Mouse (Mus musculus): ENCODE measurements around the gene Aip. TPM values are rescaled to one million over a fixed set of nuclear protein-coding genes. Genes with fewer than 3 reads are reported as not detected.
A peak's percentile ranks its signal among the peaks of the same experiment; 100 is the strongest.
"Not testable (repeated sequence)": the region's sequence is repeated elsewhere in the genome, so short reads cannot be mapped to it uniquely, and the experiment has no call there.

Gene Aip
- polyA plus RNA-seq, 1 experiment, result 25.1 TPM

DNA sequence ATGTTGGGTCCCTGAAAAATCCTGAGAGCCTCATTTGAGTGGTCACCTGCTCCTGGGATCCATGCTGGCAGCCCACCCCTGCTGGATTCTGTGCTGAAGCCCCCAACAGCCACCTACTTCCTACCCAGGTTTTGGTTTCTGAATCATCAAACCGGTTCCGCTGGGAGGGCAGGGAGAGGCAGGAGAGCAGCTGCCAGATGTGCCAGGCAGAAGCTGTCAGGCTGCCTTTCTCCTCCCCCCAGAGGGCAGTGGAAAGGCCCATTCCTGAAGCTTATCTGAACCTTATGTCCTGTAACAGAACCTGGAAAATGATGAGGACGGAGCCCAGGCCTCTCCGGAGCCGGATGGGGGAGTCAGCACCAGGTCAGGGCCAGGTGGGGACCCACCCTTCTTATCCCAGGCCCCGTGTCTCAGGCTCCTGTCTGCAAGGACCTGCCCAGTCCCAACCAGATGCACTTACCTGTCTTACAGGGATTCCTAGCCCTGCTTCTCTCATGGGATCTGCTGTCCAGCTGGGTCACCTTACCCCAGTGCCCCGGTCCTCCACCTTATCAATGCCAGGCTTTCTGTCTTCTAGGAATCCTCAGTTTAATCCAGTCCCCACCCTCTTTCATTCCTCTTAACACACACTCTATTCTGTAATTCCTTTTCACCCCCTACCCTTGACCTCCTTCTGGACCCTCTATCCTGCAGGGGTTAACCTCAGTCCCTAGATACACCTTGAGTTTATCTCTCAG is 1.3 kb upstream of the Aip start:
- no peaks in the 10 kb centered on the region for H3K27me3 ChIP-seq (ENCODE audit: control insufficient read depth)
- TF ChIP-seq GATA1 (IDR thresholded peaks at IDR 0.05; ENCODE audit: low read length) (no peak), TAL1 (IDR thresholded peaks at IDR 0.05; ENCODE audit: low read length) (no peak)
- H3K4me1 ChIP-seq (ENCODE audit: control insufficient read depth), result peaks cover 89% of the 10 kb centered on the region
- peak overlapping the region; percentile 86 for H3K4me3 ChIP-seq (replicated peaks)
- peaks cover 53% of the 10 kb centered on the region for H3K36me3 ChIP-seq (ENCODE audit: control insufficient read depth)
- H3K9me3 ChIP-seq (ENCODE audit: control insufficient read depth, low read length), result peaks cover 2% of the 10 kb centered on the region

DNA sequence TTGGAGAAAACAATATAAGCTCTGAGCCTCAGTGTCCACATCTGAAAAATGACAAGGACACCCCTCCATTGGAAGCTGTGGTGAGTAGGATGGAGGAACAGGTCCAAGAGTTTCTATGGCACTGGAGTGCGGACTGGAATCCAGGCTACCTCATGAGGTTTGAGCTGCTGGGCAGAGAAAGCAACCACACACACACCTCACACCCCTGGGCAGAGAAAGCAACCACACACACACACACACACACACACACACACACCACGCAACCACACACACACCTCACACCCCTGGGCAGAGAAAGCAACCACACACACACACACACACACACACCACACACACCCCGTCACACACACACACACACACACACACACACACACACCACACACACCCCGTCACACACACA is 390 bp downstream of the Aip start:
- Histone ChIP-seq H3K36me3 (ENCODE audit: control insufficient read depth) (peaks cover 39% of the 10 kb centered on the region), H3K4me1 (ENCODE audit: control insufficient read depth) (peaks cover 89% of the 10 kb centered on the region), H3K4me3 (replicated peaks) (peak overlapping the region; percentile 86)
- not testable (repeated sequence) for H3K9me3 ChIP-seq (ENCODE audit: control insufficient read depth, low read length); H3K27me3 ChIP-seq (ENCODE audit: control insufficient read depth)

DNA sequence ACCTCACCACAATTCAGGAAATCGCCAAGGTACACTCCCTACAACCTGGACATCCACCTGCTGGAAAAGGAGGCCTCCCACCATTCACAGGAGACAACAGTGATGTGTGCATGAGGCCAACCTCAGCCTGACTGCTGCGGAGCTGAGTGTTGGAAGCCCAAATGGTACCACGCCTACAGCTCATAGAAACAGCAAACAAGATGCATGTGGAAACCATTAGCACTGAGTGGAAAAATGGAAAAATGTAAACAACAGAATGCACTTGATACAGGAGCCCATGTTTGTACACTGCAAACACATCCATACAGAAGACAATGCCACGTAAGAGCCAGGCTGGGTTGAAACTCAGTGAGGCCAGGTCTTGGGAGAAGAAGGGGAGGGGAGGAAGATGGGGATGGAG is 1.2 kb downstream of the Aip start:
- Histone ChIP-seq H3K36me3 (ENCODE audit: control insufficient read depth) (peaks cover 34% of the 10 kb centered on the region), H3K27me3 (ENCODE audit: control insufficient read depth) (no peaks in the 10 kb centered on the region), H3K4me3 (replicated peaks) (no peak overlapping the region), H3K9me3 (ENCODE audit: control insufficient read depth, low read length) (peaks cover 6% of the 10 kb centered on the region), H3K4me1 (ENCODE audit: control insufficient read depth) (peaks cover 89% of the 10 kb centered on the region)
- TF ChIP-seq TAL1 (IDR thresholded peaks at IDR 0.05; ENCODE audit: low read length), result no peak
- no peak for TF ChIP-seq GATA1 (IDR thresholded peaks at IDR 0.05; ENCODE audit: low read length)

DNA sequence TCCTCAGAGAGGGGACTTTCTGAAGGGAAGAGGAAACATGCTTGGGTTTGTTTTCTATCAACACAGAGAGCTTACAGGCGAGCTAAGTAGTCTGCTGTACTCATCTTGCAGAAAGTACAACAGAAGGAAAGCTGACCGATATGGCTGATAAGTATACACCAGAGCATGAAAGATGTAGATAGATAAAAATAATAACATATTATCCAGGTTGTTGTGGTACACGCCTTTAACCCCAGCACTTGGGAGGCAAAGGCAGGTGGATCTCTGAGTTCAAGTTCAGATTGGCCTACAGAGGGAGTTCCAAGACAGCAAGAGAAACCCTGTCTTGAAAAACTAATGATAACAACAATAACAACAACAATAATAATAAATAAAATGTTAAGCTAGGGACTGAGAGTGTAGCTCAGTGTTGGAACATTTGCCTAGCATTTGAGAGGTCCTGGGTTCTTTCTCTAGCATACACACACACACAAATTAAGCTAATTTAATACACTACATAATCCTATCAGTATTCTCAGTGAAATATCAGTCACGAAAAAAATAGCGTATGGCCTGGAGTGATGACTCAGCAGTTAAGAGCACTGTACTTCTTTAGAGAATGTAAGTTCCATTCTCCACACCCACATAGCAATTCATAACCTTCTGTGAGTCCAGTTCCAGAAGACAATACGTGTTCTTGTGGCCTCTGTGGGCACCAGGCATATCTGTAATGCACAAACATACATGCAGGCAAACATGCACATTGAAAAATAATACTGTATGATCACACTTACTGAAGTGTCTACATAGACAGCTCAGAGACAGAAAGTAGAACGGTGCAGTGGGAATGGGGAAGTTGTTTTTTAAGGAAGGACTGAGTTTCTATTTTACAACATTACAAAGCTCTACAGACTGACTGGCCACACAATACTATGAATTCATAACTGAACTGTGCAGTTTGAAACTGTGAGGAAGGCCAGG is 3.0 kb downstream of the Aip start:
- Histone ChIP-seq H3K27me3 (ENCODE audit: control insufficient read depth) (no peaks in the 10 kb centered on the region), H3K4me1 (ENCODE audit: control insufficient read depth) (peaks cover 81% of the 10 kb centered on the region), H3K4me3 (replicated peaks) (no peak overlapping the region), H3K9me3 (ENCODE audit: control insufficient read depth, low read length) (peaks cover 4% of the 10 kb centered on the region), H3K36me3 (ENCODE audit: control insufficient read depth) (peaks cover 29% of the 10 kb centered on the region)
- TF ChIP-seq GATA1 (IDR thresholded peaks at IDR 0.05; ENCODE audit: low read length), result no peak
- TF ChIP-seq TAL1 (IDR thresholded peaks at IDR 0.05; ENCODE audit: low read length), result no peak

DNA sequence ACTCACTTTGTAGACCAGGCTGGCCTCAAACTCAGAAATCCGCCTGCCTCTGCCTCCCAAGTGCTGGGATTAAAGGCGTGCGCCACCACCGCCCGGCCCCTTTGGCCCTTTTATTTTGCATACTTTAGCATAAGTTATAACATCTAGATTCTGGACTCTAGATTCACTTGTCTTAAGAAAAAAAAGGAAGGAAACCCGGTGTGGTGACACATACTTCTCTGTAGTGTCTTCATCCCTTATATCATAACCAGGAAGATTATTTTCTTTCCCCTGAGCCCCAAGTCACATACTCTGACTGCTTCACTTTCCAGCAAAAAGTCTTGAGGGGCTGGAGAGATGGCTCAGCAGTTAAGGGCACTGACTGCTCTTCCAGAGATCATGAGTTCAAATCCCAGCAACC is 3.8 kb downstream of the Aip start:
- H3K4me3 ChIP-seq (replicated peaks); H3K27me3 ChIP-seq (ENCODE audit: control insufficient read depth); H3K9me3 ChIP-seq (ENCODE audit: control insufficient read depth, low read length): not testable (repeated sequence)
- Histone ChIP-seq H3K4me1 (ENCODE audit: control insufficient read depth) (peaks cover 73% of the 10 kb centered on the region), H3K36me3 (ENCODE audit: control insufficient read depth) (peaks cover 29% of the 10 kb centered on the region)

DNA sequence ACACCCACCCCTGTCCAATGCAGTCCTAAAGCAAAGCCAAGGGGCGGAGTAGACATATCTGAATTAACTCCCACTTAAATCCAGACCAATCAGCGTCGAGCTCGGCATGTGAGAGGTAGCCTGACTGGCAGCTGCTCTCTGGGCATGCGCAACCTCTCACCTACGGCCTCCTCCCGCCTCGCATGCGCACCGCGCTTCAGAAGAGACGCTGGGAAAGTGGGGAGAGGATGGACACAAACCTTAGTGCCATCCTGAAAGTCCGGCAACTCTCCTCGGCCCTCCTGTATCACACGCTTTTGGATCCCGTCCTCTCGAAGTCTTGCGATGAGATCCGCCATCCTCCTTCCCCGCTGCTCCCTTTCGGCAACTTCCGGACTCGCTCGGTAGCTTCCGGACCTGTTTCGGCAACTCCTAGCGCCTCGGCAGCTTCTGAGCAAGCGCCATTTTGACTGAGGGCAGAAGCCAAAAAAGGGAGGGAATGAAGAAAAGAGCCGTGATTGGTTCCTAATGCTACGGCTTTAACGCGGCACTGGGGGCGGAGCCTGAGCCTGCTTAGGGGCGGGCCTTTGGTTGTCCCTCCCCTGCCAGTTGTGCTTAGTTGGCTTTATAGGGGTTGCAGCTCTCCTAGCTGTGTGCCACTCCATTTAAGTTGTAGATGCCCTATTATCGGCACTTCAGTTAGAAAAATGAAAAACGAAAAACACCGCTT is 4.4 kb downstream of the Aip start:
- peak overlapping the region; percentile 74 for H3K4me3 ChIP-seq (replicated peaks)
- H3K27me3 ChIP-seq (ENCODE audit: control insufficient read depth), result no peaks in the 10 kb centered on the region
- peaks cover 32% of the 10 kb centered on the region for H3K36me3 ChIP-seq (ENCODE audit: control insufficient read depth)
- peaks cover 67% of the 10 kb centered on the region for H3K4me1 ChIP-seq (ENCODE audit: control insufficient read depth)
- TF ChIP-seq GATA1 (IDR thresholded peaks at IDR 0.05; ENCODE audit: low read length), result no peak
- no peak for TF ChIP-seq TAL1 (IDR thresholded peaks at IDR 0.05; ENCODE audit: low read length)
- peaks cover 4% of the 10 kb centered on the region for H3K9me3 ChIP-seq (ENCODE audit: control insufficient read depth, low read length)

DNA sequence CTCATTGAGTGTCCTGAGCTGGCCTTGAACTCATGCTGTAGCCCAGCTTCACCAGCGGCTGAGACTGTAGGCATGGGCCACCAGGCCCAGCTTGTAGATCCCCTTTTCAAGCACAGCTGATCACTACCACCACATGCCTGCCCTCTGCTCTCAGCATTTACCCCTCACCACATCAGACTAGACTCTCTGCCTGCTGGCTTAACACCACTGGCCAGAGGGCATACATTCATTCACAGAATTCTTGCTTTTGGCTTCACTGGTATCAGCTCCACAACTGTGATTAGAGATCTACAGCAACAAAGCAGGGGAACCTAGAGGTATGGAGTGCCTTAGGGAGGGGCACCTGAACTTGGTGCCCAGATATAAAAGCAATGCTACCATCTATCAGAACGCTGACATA is 5.2 kb downstream of the Aip start:
- H3K9me3 ChIP-seq (ENCODE audit: control insufficient read depth, low read length), result peaks cover 4% of the 10 kb centered on the region
- H3K36me3 ChIP-seq (ENCODE audit: control insufficient read depth), result peaks cover 39% of the 10 kb centered on the region
- peaks cover 65% of the 10 kb centered on the region for H3K4me1 ChIP-seq (ENCODE audit: control insufficient read depth)
- H3K27me3 ChIP-seq (ENCODE audit: control insufficient read depth), result no peaks in the 10 kb centered on the region
- peak overlapping the region; percentile 74 for H3K4me3 ChIP-seq (replicated peaks)
- TF ChIP-seq TAL1 (IDR thresholded peaks at IDR 0.05; ENCODE audit: low read length), result no peak
- TF ChIP-seq GATA1 (IDR thresholded peaks at IDR 0.05; ENCODE audit: low read length), result no peak

DNA sequence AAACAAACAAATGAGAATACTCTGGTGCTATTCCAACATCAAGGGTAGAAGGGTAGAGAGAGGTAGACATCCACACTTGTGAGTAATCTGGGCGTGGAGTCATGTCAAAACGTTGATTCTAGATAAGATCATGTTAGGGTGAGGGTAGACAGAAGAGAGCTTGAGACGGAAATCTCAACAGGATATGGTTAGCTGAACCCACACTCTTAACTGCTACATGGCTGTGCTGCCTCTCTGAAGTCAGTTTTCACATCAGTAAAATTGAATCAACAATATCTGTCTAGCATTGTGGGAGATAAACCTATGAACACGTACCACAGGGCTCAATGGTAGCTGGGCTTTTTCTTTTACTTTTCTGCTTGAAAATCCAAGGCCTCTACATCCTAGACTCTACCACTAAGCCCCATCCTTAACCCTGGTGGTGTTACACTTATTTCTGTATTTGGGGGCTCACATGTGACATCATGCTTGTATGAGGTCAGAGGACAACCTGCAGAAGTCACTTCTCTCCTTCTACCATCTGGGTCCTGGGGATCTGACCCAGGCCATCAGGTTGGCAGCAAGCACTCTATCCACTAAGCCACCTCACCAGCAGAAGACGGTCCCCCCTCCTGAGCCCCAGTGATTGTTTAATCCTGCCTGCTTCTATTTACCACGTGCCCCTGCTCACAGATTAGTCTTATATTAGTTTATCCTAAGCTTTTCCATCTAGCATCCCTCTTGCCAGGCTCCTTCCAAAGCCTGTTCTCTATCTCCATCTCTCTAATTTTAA is 5.8 kb downstream of the Aip start:
- TF ChIP-seq TAL1 (IDR thresholded peaks at IDR 0.05; ENCODE audit: low read length) (no peak), GATA1 (IDR thresholded peaks at IDR 0.05; ENCODE audit: low read length) (no peak)
- no peaks in the 10 kb centered on the region for H3K27me3 ChIP-seq (ENCODE audit: control insufficient read depth)
- peaks cover 4% of the 10 kb centered on the region for H3K9me3 ChIP-seq (ENCODE audit: control insufficient read depth, low read length)
- H3K4me1 ChIP-seq (ENCODE audit: control insufficient read depth), result peaks cover 62% of the 10 kb centered on the region
- H3K4me3 ChIP-seq (replicated peaks), result no peak overlapping the region
- peaks cover 45% of the 10 kb centered on the region for H3K36me3 ChIP-seq (ENCODE audit: control insufficient read depth)

All from erythroblast, embryonic 14.5 days (primary cell).